Mouse (Mus musculus) thymus, postnatal 36 days (tissue): ENCODE data around the gene Sytl2.

Source experiments
- DNase-seq, 2 experiments: peaks; one replicate each; pipeline ENCODE4 v3.0.0; 2022; ENCODE audit warnings: mixed read lengths in 2 of 2

The Sytl2 gene

GRCm38 (mm10) chr7:90312151-90312883 is 10.3 kb downstream of the Sytl2 start:
- DNase-seq: no peak

GRCm38 (mm10) chr7:90313421-90313820 is 11.4 kb downstream of the Sytl2 start:
- DNase-seq: no peak

GRCm38 (mm10) chr7:90316823-90317222 is 14.8 kb downstream of the Sytl2 start:
- DNase-seq: no peak

- DNase-seq: no peak
Observed at GRCm38 (mm10) chr7:90319446-90319845, 17.4 kb downstream of the Sytl2 start.

- DNase-seq: no peak
Observed at GRCm38 (mm10) chr7:90320124-90320523, 18.1 kb downstream of the Sytl2 start.

GRCm38 (mm10) chr7:90325166-90325565 is 23.1 kb downstream of the Sytl2 start:
- DNase-seq: no peak

GRCm38 (mm10) chr7:90330200-90330599 is 28.1 kb downstream of the Sytl2 start:
- no peak for DNase-seq

GRCm38 (mm10) chr7:90332483-90333065 is 30.5 kb downstream of the Sytl2 start:
- no peak for DNase-seq

- no peak for DNase-seq
Observed at GRCm38 (mm10) chr7:90334362-90334761, 32.3 kb downstream of the Sytl2 start.

- no peak for DNase-seq
Observed at GRCm38 (mm10) chr7:90334831-90335230, 32.8 kb downstream of the Sytl2 start.

- DNase-seq: no peak
Observed at GRCm38 (mm10) chr7:90335755-90336194, 33.7 kb downstream of the Sytl2 start.

- peak; percentile 30 to 48 for DNase-seq
Observed at GRCm38 (mm10) chr7:90341212-90341957, 39.3 kb downstream of the Sytl2 start.

GRCm38 (mm10) chr7:90344903-90345302 is 42.9 kb downstream of the Sytl2 start:
- peak in 1 of 2 experiments; percentile 19 for DNase-seq

GRCm38 (mm10) chr7:90347779-90348437 is 45.9 kb downstream of the Sytl2 start:
- DNase-seq: no peak

GRCm38 (mm10) chr7:90349014-90349413 is 47.0 kb downstream of the Sytl2 start:
- no peak for DNase-seq

- no peak for DNase-seq
Observed at GRCm38 (mm10) chr7:90352183-90352582, 50.1 kb downstream of the Sytl2 start.

- DNase-seq: peak; percentile 55 to 76
Observed at GRCm38 (mm10) chr7:90353488-90354228, 51.6 kb downstream of the Sytl2 start.

GRCm38 (mm10) chr7:90354229-90354604 is 52.2 kb downstream of the Sytl2 start:
- DNase-seq: no peak

GRCm38 (mm10) chr7:90355454-90355853 is 53.4 kb downstream of the Sytl2 start:
- no peak for DNase-seq

GRCm38 (mm10) chr7:90355995-90356394 is 53.9 kb downstream of the Sytl2 start:
- no peak for DNase-seq

- no peak for DNase-seq
Observed at GRCm38 (mm10) chr7:90362788-90363187, 60.7 kb downstream of the Sytl2 start.

- DNase-seq: no peak
Observed at GRCm38 (mm10) chr7:90370071-90370851, 68.2 kb downstream of the Sytl2 start.
